Mouse (Mus musculus): ENCODE results near the gene Cxcl17. TPM values are rescaled to one million over a fixed set of nuclear protein-coding genes. Genes with fewer than 3 reads are reported as not detected.

Gene Cxcl17
- polyA plus RNA-seq, 1 experiment from 2014 or later, result 0.30 TPM

GRCm38 (mm10) chr7:25388916-25389315, 23.8 kb downstream of the Cxcl17 start:
- Histone ChIP-seq H3K4me3 (ENCODE audit: low read length) (no peak overlapping the region), H3K9me3 (ENCODE audit: control insufficient read depth, low read length) (no peaks in the 10 kb centered on the region), H3K27ac (ENCODE audit: low read depth, low read length) (no peak overlapping the region), H3K27me3 (ENCODE audit: control insufficient read depth, insufficient read depth, low read length) (no peaks in the 10 kb centered on the region), H3K9ac (ENCODE audit: low read depth, low read length) (no peak overlapping the region), H3K4me2 (replicated peaks; ENCODE audit: low read depth, low read length) (no peak overlapping the region), H3K4me1 (ENCODE audit: control insufficient read depth, insufficient read depth, low read length) (peaks cover 5% of the 10 kb centered on the region), H3K36me3 (ENCODE audit: control insufficient read depth, insufficient read depth, low read length) (peaks cover 30% of the 10 kb centered on the region)
- 91% methylated on average over 7 of the region's 7 CpGs for WGBS
- ATAC-seq (ENCODE audit: low FRiP score, low TSS enrichment), result no peak

- no peak overlapping the region for H3K9ac ChIP-seq (ENCODE audit: low read depth, low read length)
- no peak overlapping the region for H3K4me3 ChIP-seq (ENCODE audit: low read length)
- no peaks in the 10 kb centered on the region for H3K9me3 ChIP-seq (ENCODE audit: control insufficient read depth, low read length)
- H3K36me3 ChIP-seq (ENCODE audit: control insufficient read depth, insufficient read depth, low read length), result peaks cover 40% of the 10 kb centered on the region
- ATAC-seq (ENCODE audit: low FRiP score, low TSS enrichment), result no peak
- 93% methylated on average over 18 of the region's 18 CpGs for WGBS
- H3K27ac ChIP-seq (ENCODE audit: low read depth, low read length), result no peak overlapping the region
- no peak overlapping the region for H3K4me2 ChIP-seq (replicated peaks; ENCODE audit: low read depth, low read length)
- no peaks in the 10 kb centered on the region for H3K27me3 ChIP-seq (ENCODE audit: control insufficient read depth, insufficient read depth, low read length)
- no peaks in the 10 kb centered on the region; the same call in 1 of the 2 replicates for H3K4me1 ChIP-seq (ENCODE audit: control insufficient read depth, insufficient read depth, low read length)
Measured at GRCm38 (mm10) chr7:25387811-25388440, 24.8 kb downstream of the Cxcl17 start.

DNA sequence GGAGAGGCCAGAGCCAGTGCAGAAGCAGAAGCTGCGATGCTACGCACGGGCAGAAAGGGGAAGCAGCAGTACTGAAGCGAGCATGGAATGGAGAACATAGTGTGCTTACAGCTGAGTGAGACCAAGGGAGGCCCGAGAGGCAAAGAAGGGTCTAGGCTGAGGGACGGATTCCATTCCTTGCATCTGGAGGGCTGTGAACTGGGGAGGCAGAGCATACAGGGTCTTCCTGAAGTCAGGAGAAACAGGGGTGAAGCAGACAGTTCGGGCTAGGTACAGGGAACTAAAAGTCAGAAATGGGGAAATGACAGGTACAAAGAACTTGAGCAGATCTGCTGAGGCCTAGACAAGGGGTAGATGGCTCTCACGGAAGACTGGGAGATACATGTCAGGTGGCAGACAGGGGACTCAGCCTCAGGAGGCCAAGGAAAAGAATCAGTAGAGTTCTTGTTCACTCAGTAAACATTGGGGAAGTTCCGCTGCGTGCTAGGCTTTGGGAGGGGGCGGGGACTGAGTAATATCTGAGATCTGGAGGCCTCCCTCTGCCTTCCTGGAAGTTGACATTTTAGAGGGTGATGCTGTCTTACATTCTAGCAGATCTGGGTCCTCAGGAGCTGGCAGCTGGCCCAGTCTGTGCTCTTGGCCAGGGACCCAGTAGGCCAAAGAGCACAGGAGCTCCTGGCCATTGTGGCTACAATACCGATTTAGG, 26.7 kb downstream of the Cxcl17 start:
- no peaks in the 10 kb centered on the region; the same call in 1 of the 2 replicates for H3K4me1 ChIP-seq (ENCODE audit: control insufficient read depth, insufficient read depth, low read length)
- H3K9ac ChIP-seq (ENCODE audit: low read depth, low read length), result no peak overlapping the region
- H3K4me2 ChIP-seq (replicated peaks; ENCODE audit: low read depth, low read length), result no peak overlapping the region
- ATAC-seq (ENCODE audit: low FRiP score, low TSS enrichment), result no peak
- no peaks in the 10 kb centered on the region for H3K27me3 ChIP-seq (ENCODE audit: control insufficient read depth, insufficient read depth, low read length)
- 79% methylated on average over 12 of the region's 12 CpGs for WGBS
- no peak overlapping the region for H3K27ac ChIP-seq (ENCODE audit: low read depth, low read length)
- no peak overlapping the region for H3K4me3 ChIP-seq (ENCODE audit: low read length)
- peaks cover 46% of the 10 kb centered on the region for H3K36me3 ChIP-seq (ENCODE audit: control insufficient read depth, insufficient read depth, low read length)
- H3K9me3 ChIP-seq (ENCODE audit: control insufficient read depth, low read length), result no peaks in the 10 kb centered on the region

DNA sequence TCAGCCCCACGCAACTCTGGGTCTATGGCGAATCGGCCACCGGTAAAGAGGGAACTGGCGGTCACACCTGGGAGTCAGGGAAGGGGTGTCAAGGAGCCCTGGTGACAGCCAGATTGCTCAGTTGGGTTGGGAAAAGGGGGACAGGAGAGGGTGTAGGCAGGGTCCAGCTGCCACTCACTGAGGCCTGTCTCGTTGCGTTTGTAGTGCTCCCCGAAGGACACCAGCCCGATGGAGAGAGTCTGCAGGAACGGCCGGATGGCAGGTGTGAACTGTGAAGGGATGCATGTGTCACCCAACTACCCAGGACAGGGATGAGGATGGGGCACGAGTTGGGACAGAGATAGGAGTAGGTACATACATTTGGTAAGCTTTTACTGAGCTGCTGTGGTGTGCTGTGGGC, 27.4 kb downstream of the Cxcl17 start:
- Histone ChIP-seq H3K4me2 (replicated peaks; ENCODE audit: low read depth, low read length) (no peak overlapping the region), H3K9ac (ENCODE audit: low read depth, low read length) (no peak overlapping the region), H3K27ac (ENCODE audit: low read depth, low read length) (no peak overlapping the region), H3K36me3 (ENCODE audit: control insufficient read depth, insufficient read depth, low read length) (peaks cover 46% of the 10 kb centered on the region), H3K27me3 (ENCODE audit: control insufficient read depth, insufficient read depth, low read length) (no peaks in the 10 kb centered on the region), H3K4me3 (ENCODE audit: low read length) (no peak overlapping the region), H3K4me1 (ENCODE audit: control insufficient read depth, insufficient read depth, low read length) (peaks cover 2% of the 10 kb centered on the region), H3K9me3 (ENCODE audit: control insufficient read depth, low read length) (no peaks in the 10 kb centered on the region)
- ATAC-seq (ENCODE audit: low FRiP score, low TSS enrichment), result no peak
- WGBS, result 88% methylated on average over 12 of the region's 12 CpGs

DNA sequence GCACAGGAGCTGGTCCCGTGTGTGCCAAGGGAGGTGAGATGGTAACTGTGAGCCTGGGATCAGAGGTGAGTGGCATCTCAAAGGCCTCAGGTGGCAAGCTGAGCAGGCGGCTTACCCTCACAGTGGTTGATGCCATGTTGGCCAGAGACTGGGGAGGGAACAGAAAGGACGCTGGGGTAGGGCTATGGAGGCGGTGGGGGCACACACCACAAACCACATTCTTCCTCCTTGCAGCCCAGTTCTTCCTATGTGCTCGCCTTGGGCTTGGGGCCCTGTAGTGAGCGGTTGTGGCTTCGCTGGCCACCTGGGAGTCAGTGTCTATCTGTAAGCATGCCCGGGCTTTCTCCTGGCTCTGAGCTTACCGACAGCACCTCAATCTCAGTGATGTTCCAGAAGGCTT, 27.9 kb downstream of the Cxcl17 start:
- 88% methylated on average over 9 of the region's 9 CpGs for WGBS
- Histone ChIP-seq H3K9me3 (ENCODE audit: control insufficient read depth, low read length) (no peaks in the 10 kb centered on the region), H3K4me1 (ENCODE audit: control insufficient read depth, insufficient read depth, low read length) (peaks cover 3% of the 10 kb centered on the region), H3K27ac (ENCODE audit: low read depth, low read length) (no peak overlapping the region), H3K27me3 (ENCODE audit: control insufficient read depth, insufficient read depth, low read length) (no peaks in the 10 kb centered on the region), H3K4me3 (ENCODE audit: low read length) (no peak overlapping the region), H3K4me2 (replicated peaks; ENCODE audit: low read depth, low read length) (no peak overlapping the region), H3K36me3 (ENCODE audit: control insufficient read depth, insufficient read depth, low read length) (peaks cover 46% of the 10 kb centered on the region), H3K9ac (ENCODE audit: low read depth, low read length) (no peak overlapping the region)
- ATAC-seq (ENCODE audit: low FRiP score, low TSS enrichment), result no peak

DNA sequence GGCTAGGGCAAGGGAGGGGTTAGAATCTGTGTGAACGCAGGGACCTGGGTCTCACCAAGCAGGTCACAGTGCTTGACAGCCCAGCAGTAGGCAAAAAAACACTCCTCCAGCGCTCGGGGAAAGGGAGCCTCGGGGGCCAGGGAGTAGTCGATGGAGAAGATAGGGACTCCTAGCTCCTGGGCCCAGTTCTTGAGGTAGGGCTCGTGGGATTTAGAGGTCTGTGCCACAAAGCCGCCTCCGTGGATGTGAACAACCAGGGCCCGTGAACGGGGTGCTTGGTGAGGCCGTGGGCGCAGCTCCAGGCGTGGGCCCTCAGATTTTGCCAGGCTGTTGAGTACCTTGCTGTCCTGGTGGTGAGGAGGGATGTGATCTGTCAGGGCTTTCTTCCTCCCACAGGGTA, 28.4 kb downstream of the Cxcl17 start:
- Histone ChIP-seq H3K4me2 (replicated peaks; ENCODE audit: low read depth, low read length) (no peak overlapping the region), H3K4me3 (ENCODE audit: low read length) (no peak overlapping the region), H3K4me1 (ENCODE audit: control insufficient read depth, insufficient read depth, low read length) (peaks cover 3% of the 10 kb centered on the region), H3K36me3 (ENCODE audit: control insufficient read depth, insufficient read depth, low read length) (peaks cover 46% of the 10 kb centered on the region), H3K27ac (ENCODE audit: low read depth, low read length) (no peak overlapping the region), H3K9ac (ENCODE audit: low read depth, low read length) (no peak overlapping the region), H3K27me3 (ENCODE audit: control insufficient read depth, insufficient read depth, low read length) (no peaks in the 10 kb centered on the region), H3K9me3 (ENCODE audit: control insufficient read depth, low read length) (no peaks in the 10 kb centered on the region)
- WGBS, result 88% methylated on average over 13 of the region's 13 CpGs
- ATAC-seq (ENCODE audit: low FRiP score, low TSS enrichment), result no peak

- 87% methylated on average over 4 of the region's 4 CpGs for WGBS
- no peak overlapping the region for H3K9ac ChIP-seq (ENCODE audit: low read depth, low read length)
- no peak overlapping the region for H3K4me2 ChIP-seq (replicated peaks; ENCODE audit: low read depth, low read length)
- H3K4me3 ChIP-seq (ENCODE audit: low read length), result no peak overlapping the region
- peaks cover 46% of the 10 kb centered on the region for H3K36me3 ChIP-seq (ENCODE audit: control insufficient read depth, insufficient read depth, low read length)
- ATAC-seq (ENCODE audit: low FRiP score, low TSS enrichment), result no peak
- H3K9me3 ChIP-seq (ENCODE audit: control insufficient read depth, low read length), result no peaks in the 10 kb centered on the region
- peaks cover 3% of the 10 kb centered on the region for H3K4me1 ChIP-seq (ENCODE audit: control insufficient read depth, insufficient read depth, low read length)
- H3K27ac ChIP-seq (ENCODE audit: low read depth, low read length), result no peak overlapping the region
- H3K27me3 ChIP-seq (ENCODE audit: control insufficient read depth, insufficient read depth, low read length), result no peaks in the 10 kb centered on the region
Measured at GRCm38 (mm10) chr7:25383891-25384290, 28.8 kb downstream of the Cxcl17 start.

DNA sequence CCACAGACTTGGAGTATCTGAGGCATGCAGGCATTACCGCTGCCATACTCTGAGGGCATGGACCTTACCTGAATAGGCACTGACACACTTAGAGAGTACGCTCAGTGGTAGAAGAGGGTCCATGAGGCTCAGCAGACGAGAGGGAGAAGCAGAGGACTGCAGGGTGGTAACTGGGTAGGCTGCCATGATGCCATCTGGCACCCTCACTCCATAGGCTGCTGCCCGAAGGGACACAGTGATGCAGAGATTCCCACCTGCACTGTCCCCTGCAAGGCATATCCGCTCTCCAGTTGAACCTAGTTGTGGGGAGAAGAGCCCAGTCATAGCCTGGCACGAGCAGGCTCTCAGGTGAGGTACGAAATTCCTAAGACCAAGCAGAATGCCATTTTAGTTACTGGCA, 29.3 kb downstream of the Cxcl17 start:
- no peaks in the 10 kb centered on the region for H3K9me3 ChIP-seq (ENCODE audit: control insufficient read depth, low read length)
- H3K4me3 ChIP-seq (ENCODE audit: low read length), result no peak overlapping the region
- peaks cover 46% of the 10 kb centered on the region for H3K36me3 ChIP-seq (ENCODE audit: control insufficient read depth, insufficient read depth, low read length)
- no peak overlapping the region for H3K9ac ChIP-seq (ENCODE audit: low read depth, low read length)
- no peak overlapping the region for H3K27ac ChIP-seq (ENCODE audit: low read depth, low read length)
- H3K4me2 ChIP-seq (replicated peaks; ENCODE audit: low read depth, low read length), result no peak overlapping the region
- H3K4me1 ChIP-seq (ENCODE audit: control insufficient read depth, insufficient read depth, low read length), result peaks cover 3% of the 10 kb centered on the region
- H3K27me3 ChIP-seq (ENCODE audit: control insufficient read depth, insufficient read depth, low read length), result no peaks in the 10 kb centered on the region; the same call in 1 of the 2 replicates
- no peak for ATAC-seq (ENCODE audit: low FRiP score, low TSS enrichment)
- WGBS, result 93% methylated on average over 7 of the region's 7 CpGs

DNA sequence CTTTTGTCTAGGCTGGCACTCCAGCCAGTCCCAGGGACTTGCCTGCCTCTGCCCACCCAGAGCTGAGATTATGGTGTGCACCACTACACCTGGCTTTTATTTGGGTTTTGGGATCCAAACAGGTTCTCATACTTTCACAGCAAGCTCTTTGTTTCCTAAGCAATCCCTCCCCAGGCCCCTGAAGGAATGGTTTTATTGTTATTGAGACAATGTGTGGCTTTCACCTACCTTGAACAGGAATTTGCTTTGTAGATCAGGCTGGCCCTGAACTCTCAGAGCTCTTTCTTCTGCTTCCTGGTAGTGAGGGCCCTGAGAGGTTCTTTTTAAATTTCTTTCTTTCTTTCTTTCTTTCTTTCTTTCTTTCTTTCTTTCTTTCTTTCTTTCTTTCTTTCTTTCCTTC, 30.1 kb downstream of the Cxcl17 start:
- Histone ChIP-seq H3K9me3 (ENCODE audit: control insufficient read depth, low read length) (no peaks in the 10 kb centered on the region), H3K27me3 (ENCODE audit: control insufficient read depth, insufficient read depth, low read length) (no peaks in the 10 kb centered on the region; the same call in 1 of the 2 replicates), H3K9ac (ENCODE audit: low read depth, low read length) (no peak overlapping the region), H3K4me3 (ENCODE audit: low read length) (no peak overlapping the region), H3K4me2 (replicated peaks; ENCODE audit: low read depth, low read length) (no peak overlapping the region), H3K4me1 (ENCODE audit: control insufficient read depth, insufficient read depth, low read length) (peaks cover 3% of the 10 kb centered on the region), H3K27ac (ENCODE audit: low read depth, low read length) (no peak overlapping the region), H3K36me3 (ENCODE audit: control insufficient read depth, insufficient read depth, low read length) (peaks cover 40% of the 10 kb centered on the region)
- ATAC-seq (ENCODE audit: low FRiP score, low TSS enrichment), result no peak
